Mouse (Mus musculus) spleen, adult 2 months (tissue): Measurements from ENCODE around the gene Timm13.

Experiments used
- CTCF ChIP-seq: fragments of 200-500 bp; IDR thresholded peaks from 2 replicates; pipeline ENCODE4 v1.5.1; 2011; ENCODE audit warnings: mild to moderate bottlenecking, inconsistent platforms; ENCODE audit not compliant: insufficient read depth, insufficient read length, insufficient replicate concordance; ENCODE audit errors: extremely low read depth
- POLR2A ChIP-seq: fragments of 200-500 bp; IDR thresholded peaks from 2 replicates; pipeline ENCODE4 v1.6.1; 2011; ENCODE audit warnings: low read depth, low read length, inconsistent platforms

GRCm38 (mm10) chr10:80930361-80931152, 29.8 kb upstream of the Timm13 start:
- TF ChIP-seq POLR2A (no peak), CTCF (no peak)
